Mouse (Mus musculus) stomach, embryonic 14.5 days (tissue): ENCODE results near the gene Kcnj4. TPM values are rescaled to one million over a fixed set of nuclear protein-coding genes. Genes with fewer than 3 reads are reported as not detected.
A peak's percentile ranks its signal among the peaks of the same experiment; 100 is the strongest.

Experiments
- ATAC-seq: fragments of 200-750 bp; cut with Nextera tagmentation; 2 replicates; pipeline ENCODE4 v1.8.0; 2017; ENCODE audit warnings: low read depth, moderate TSS enrichment; ENCODE audit not compliant: insufficient number of reproducible peaks, insufficient read depth, low FRiP score
- H3K27ac ChIP-seq: fragments of 300-500 bp; sonication (generic); 2 replicates; pipeline ENCODE4 v1.5.1; 2014; ENCODE audit warnings: mild to moderate bottlenecking, low read length, moderate library complexity, mixed read lengths
- H3K27me3 ChIP-seq: fragments of 300-500 bp; sonication (generic); 2 replicates; pipeline ENCODE4 v1.6.1; 2014; ENCODE audit warnings: low read length, control low read depth, mixed read lengths; ENCODE audit not compliant: control insufficient read depth, insufficient read depth
- H3K36me3 ChIP-seq: fragments of 300-500 bp; sonication (generic); 2 replicates; pipeline ENCODE4 v1.6.1; 2014; ENCODE audit warnings: mild to moderate bottlenecking, control low read depth, low read length, moderate library complexity, mixed read lengths; ENCODE audit not compliant: control insufficient read depth, insufficient read depth
- H3K4me1 ChIP-seq: fragments of 300-500 bp; sonication (generic); 2 replicates; pipeline ENCODE4 v1.6.1; 2014; ENCODE audit warnings: low read length, control low read depth, mixed read lengths; ENCODE audit not compliant: control insufficient read depth, insufficient read depth
- H3K4me2 ChIP-seq: fragments of 300-500 bp; sonication (generic); replicated peaks from 2 replicates; pipeline ENCODE4 v1.6.1; 2014; ENCODE audit warnings: low read depth, low read length, control low read depth
- H3K4me3 ChIP-seq: fragments of 300-500 bp; sonication (generic); 2 replicates; pipeline ENCODE4 v1.5.1; 2014; ENCODE audit warnings: low read depth, low read length, control low read depth
- H3K9ac ChIP-seq: fragments of 300-500 bp; sonication (generic); replicated peaks from 2 replicates; pipeline ENCODE4 v1.6.1; 2014; ENCODE audit warnings: low read depth, mild to moderate bottlenecking, control low read depth, low read length, moderate library complexity, mixed read lengths
- H3K9me3 ChIP-seq: fragments of 300-500 bp; sonication (generic); 2 replicates; pipeline ENCODE4 v1.6.1; 2016; ENCODE audit warnings: low read depth, low read length, control low read depth; ENCODE audit not compliant: control insufficient read depth
- WGBS: fragments of 180-500 bp; shearing (Covaris S2); extraction: QIAGEN DNeasy Blood & Tissue Kit; methylation state at CpG from one replicate; pipeline ENCODE4 v1.1.7; 2014; 5-methylcytosine and 5-hydroxymethylcytosine counted together
- polyA plus RNA-seq: library from polyadenylated mRNA; unstranded; fragments of >200 nt; fragmentation: Nextera tagmentation; extraction: Ambion mirVana; gene quantifications from 2 replicates; pipeline ENCODE4 v1.2.1, GENCODE M21; 2014

Kcnj4 gene
- polyA plus RNA-seq: not detected in 2 replicates

GRCm38 (mm10) chr15:79504707-79505452 is at the start of gene Kcnj4:
Gene Kcnj4 (minus strand): TSS chr15:79505241.
- Histone ChIP-seq H3K4me1 (peaks cover 7% of the 10 kb centered on the region; the same call in 1 of the 2 replicates), H3K9me3 (no peaks in the 10 kb centered on the region), H3K9ac (peak within 1 kb of the TSS; percentile 33), H3K4me2 (peak within 1 kb of the TSS; percentile 100), H3K4me3 (peak within 1 kb of the TSS; percentile 59), H3K27me3 (peaks cover 52% of the 10 kb centered on the region), H3K36me3 (no peaks in the 10 kb centered on the region), H3K27ac (no peak within 1 kb of the TSS)
- WGBS: under 1% methylated on average over 59 of the region's 60 CpGs
- no peak for ATAC-seq

GRCm38 (mm10) chr15:79552566-79552965 is 47.5 kb upstream of the Kcnj4 start:
- WGBS: 71% methylated on average over 5 of the region's 5 CpGs
- ATAC-seq: no peak
- no peak overlapping the region for H3K9ac ChIP-seq
- no peaks in the 10 kb centered on the region for H3K27me3 ChIP-seq
- H3K9me3 ChIP-seq: no peaks in the 10 kb centered on the region
- H3K4me3 ChIP-seq: no peak overlapping the region
- H3K4me1 ChIP-seq: no peaks in the 10 kb centered on the region
- no peak overlapping the region for H3K4me2 ChIP-seq
- no peaks in the 10 kb centered on the region for H3K36me3 ChIP-seq
- no peak overlapping the region for H3K27ac ChIP-seq

DNA sequence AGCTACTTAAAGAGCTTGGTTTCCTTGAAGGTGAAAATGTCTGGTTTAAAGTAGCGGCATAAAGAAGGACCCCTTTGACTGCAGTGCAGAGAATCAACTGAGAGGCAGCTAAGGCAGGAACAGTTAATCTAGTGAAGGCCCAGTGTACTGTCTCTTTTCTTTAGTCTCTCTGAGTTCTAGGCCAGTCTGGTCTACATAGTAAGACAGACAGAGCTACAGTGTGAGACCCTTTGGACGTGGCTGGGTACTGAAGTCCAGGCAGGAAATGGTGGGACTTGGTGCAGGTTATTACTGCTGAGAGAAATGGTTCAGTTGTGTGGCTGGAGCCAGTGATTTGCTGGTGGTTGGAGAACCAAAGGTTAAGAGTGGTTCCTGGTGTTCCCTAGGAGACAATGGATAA is 43.2 kb upstream of the Kcnj4 start:
- no peak overlapping the region for H3K9ac ChIP-seq

DNA sequence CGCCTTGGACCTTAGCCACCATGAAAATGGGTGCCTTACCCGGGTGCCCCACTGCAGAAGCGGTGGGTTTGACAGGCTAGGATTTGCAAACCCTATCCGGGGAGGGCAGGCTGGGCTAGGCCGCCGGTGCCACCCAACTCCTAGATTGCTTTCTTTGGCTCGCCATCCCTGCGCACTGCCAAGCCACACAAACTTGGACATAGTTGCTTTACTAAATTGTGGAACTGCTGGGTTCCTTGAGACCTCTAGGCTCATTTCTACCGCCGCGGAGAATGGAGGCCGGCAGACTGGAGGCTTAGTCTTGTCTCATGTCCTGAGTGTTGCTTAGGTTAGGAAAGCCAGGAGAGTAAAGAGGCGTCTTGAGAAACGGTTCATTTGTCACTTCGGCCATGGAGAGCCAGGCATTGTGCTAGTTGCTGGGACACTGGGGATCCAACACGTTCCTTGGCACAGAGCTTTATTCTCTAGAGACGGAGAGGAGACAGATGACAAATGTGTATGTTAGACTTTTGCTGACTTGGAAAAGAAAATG is 42.3 kb upstream of the Kcnj4 start:
- ATAC-seq: no peak

More for the DNA sequence above, 43.2 kb upstream of the Kcnj4 start:
- 94% methylated on average over 2 of the region's 2 CpGs for WGBS
- peaks cover 12% of the 10 kb centered on the region for H3K36me3 ChIP-seq
- no peaks in the 10 kb centered on the region for H3K9me3 ChIP-seq
- H3K4me3 ChIP-seq: no peak overlapping the region
- peaks cover 16% of the 10 kb centered on the region for H3K4me1 ChIP-seq
- no peaks in the 10 kb centered on the region for H3K27me3 ChIP-seq
- ATAC-seq: no peak
- no peak overlapping the region for H3K27ac ChIP-seq
- H3K4me2 ChIP-seq: no peak overlapping the region

GRCm38 (mm10) chr15:79546410-79547288 is 41.6 kb upstream of the Kcnj4 start, which contains the start of gene Ddx17:
Gene Ddx17 (minus strand): TSS chr15:79546741.
- Histone ChIP-seq H3K27me3 (no peaks in the 10 kb centered on the region), H3K4me3 (peak within 1 kb of the TSS; percentile 95), H3K9ac (peak within 1 kb of the TSS; percentile 97), H3K27ac (peak within 1 kb of the TSS; percentile 99), H3K36me3 (peaks cover 27% of the 10 kb centered on the region), H3K4me1 (peaks cover 16% of the 10 kb centered on the region), H3K4me2 (peak within 1 kb of the TSS; percentile 80), H3K9me3 (no peaks in the 10 kb centered on the region)
- WGBS: 1% methylated on average over 84 of the region's 84 CpGs
- ATAC-seq: peak; percentile 98

More for the DNA sequence above, 42.3 kb upstream of the Kcnj4 start:
- H3K4me2 ChIP-seq: peak overlapping the region; percentile 62
- 76% methylated on average over 17 of the region's 17 CpGs for WGBS
- H3K27me3 ChIP-seq: no peaks in the 10 kb centered on the region
- H3K9ac ChIP-seq: peak overlapping the region; percentile 43
- H3K27ac ChIP-seq: peak overlapping the region; percentile 97
- no peaks in the 10 kb centered on the region for H3K9me3 ChIP-seq
- H3K4me1 ChIP-seq: peaks cover 16% of the 10 kb centered on the region
- H3K36me3 ChIP-seq: peaks cover 20% of the 10 kb centered on the region
- peak overlapping the region; percentile 95 for H3K4me3 ChIP-seq

GRCm38 (mm10) chr15:79545921-79546399 is 40.9 kb upstream of the Kcnj4 start:
- WGBS: under 1% methylated on average over 50 of the region's 52 CpGs
- H3K9ac ChIP-seq: peak overlapping the region; percentile 97
- peak overlapping the region; percentile 80 for H3K4me2 ChIP-seq
- peaks cover 16% of the 10 kb centered on the region for H3K4me1 ChIP-seq
- no peaks in the 10 kb centered on the region for H3K9me3 ChIP-seq
- ATAC-seq: peak; percentile 43; the same call in 1 of the 2 replicates
- H3K27me3 ChIP-seq: no peaks in the 10 kb centered on the region
- peaks cover 32% of the 10 kb centered on the region for H3K36me3 ChIP-seq
- peak overlapping the region; percentile 99 for H3K27ac ChIP-seq
- H3K4me3 ChIP-seq: peak overlapping the region; percentile 95

DNA sequence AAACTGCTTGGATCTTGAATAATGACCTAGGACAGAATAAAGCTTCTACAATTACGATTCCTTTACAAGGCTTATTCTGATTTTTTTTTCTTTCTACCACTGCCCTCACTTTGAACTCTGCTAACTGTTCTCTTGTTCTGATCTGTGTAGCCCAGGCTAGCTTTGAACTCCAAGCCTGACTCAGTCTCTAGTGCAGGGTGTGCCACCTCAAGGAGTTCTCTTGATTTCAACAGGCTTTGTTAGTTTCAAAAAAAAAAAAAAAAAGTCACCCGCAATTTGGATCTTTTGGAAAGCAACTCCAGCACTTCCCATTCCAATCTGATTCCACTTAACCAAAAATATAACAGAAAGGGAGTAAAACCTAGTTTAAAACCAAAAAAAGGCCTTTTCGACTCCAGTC is 40.5 kb upstream of the Kcnj4 start:
- Histone ChIP-seq H3K9me3 (no peaks in the 10 kb centered on the region), H3K4me3 (peak overlapping the region; percentile 95), H3K27me3 (no peaks in the 10 kb centered on the region), H3K4me1 (peaks cover 16% of the 10 kb centered on the region), H3K36me3 (peaks cover 36% of the 10 kb centered on the region), H3K27ac (peak overlapping the region; percentile 99), H3K9ac (peak overlapping the region; percentile 97), H3K4me2 (peak overlapping the region; percentile 80)
- no peak for ATAC-seq
- WGBS: 2% methylated on average over 3 of the region's 3 CpGs

DNA sequence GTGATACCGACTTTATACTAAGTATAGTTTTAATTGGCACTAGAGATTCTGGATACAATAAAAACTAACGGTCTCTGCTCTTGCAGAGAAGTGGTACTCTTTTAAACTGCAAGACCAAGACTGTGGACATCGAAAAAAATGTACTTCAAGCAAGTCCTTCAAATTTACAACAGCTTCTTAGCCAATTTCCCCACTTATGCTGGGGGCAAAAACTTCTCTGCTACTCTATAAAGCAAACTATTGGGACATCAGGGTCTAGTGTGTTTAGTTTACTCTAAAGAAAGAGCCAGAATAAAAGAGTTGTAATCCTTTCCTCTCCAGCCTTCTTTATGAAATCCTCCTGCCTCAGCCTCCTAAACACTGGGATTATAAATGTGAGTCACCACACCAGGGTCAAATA is 38.9 kb upstream of the Kcnj4 start:
- no peak overlapping the region for H3K27ac ChIP-seq
- H3K4me3 ChIP-seq: no peak overlapping the region; the same call in 1 of the 2 replicates
- H3K36me3 ChIP-seq: peaks cover 51% of the 10 kb centered on the region

More for the DNA sequence above, 38.9 kb upstream of the Kcnj4 start:
- H3K27me3 ChIP-seq: no peaks in the 10 kb centered on the region
- H3K4me2 ChIP-seq: peak overlapping the region; percentile 80; the same call in 1 of the 2 replicates
- peaks cover 16% of the 10 kb centered on the region for H3K4me1 ChIP-seq
- no peak for ATAC-seq
- H3K9me3 ChIP-seq: no peaks in the 10 kb centered on the region
- WGBS: 94% methylated on average over 3 of the region's 3 CpGs
- no peak overlapping the region for H3K9ac ChIP-seq
